Mouse (Mus musculus): ENCODE results near the gene Rgs2. TPM values are rescaled to one million over a fixed set of nuclear protein-coding genes. Genes with fewer than 3 reads are reported as not detected.

Gene Rgs2
- polyA plus RNA-seq, 1 experiment from 2014 or later: 208 TPM

GRCm38 (mm10) chr1:144006542-144006941 is 2.6 kb upstream of the Rgs2 start:
- Histone ChIP-seq H3K36me3 (ENCODE audit: control insufficient read depth, insufficient read depth, low read length) (no peaks in the 10 kb centered on the region; the same call in 1 of the 2 replicates), H3K4me1 (replicated peaks; ENCODE audit: control insufficient read depth, insufficient read depth, low read length) (no peaks in the 10 kb centered on the region; the same call in 1 of the 2 replicates), H3K4me2 (ENCODE audit: low read depth, low read length) (peak overlapping the region; percentile 42), H3K27me3 (ENCODE audit: control insufficient read depth, insufficient read depth, low read depth, low read length) (no peaks in the 10 kb centered on the region), H3K9ac (ENCODE audit: low read length) (0 out of 2 replicates have a peak overlapping the region, but pooled peaks have one; percentile 12), H3K27ac (ENCODE audit: low read length) (no peak overlapping the region), H3K4me3 (ENCODE audit: low read length) (peak overlapping the region; percentile 22), H3K9me3 (ENCODE audit: control insufficient read depth, low read length) (no peaks in the 10 kb centered on the region)
- 2% methylated on average over 8 of the region's 8 CpGs for WGBS
- ATAC-seq (ENCODE audit: low read depth): no peak

- Histone ChIP-seq H3K4me2 (ENCODE audit: low read depth, low read length) (no peak overlapping the region), H3K9ac (ENCODE audit: low read length) (no peak overlapping the region), H3K27me3 (ENCODE audit: control insufficient read depth, insufficient read depth, low read depth, low read length) (no peaks in the 10 kb centered on the region), H3K9me3 (ENCODE audit: control insufficient read depth, low read length) (no peaks in the 10 kb centered on the region), H3K4me3 (ENCODE audit: low read length) (no peak overlapping the region), H3K27ac (ENCODE audit: low read length) (no peak overlapping the region), H3K4me1 (replicated peaks; ENCODE audit: control insufficient read depth, insufficient read depth, low read length) (no peaks in the 10 kb centered on the region; the same call in 1 of the 2 replicates), H3K36me3 (ENCODE audit: control insufficient read depth, insufficient read depth, low read length) (no peaks in the 10 kb centered on the region; the same call in 1 of the 2 replicates)
- no peak for ATAC-seq (ENCODE audit: low read depth)
These were observed 1.7 kb upstream of the Rgs2 start for GRCm38 (mm10) chr1:144005648-144006047.

GRCm38 (mm10) chr1:144004741-144005140 is 780 bp upstream of the Rgs2 start:
- Histone ChIP-seq H3K4me2 (ENCODE audit: low read depth, low read length) (peak overlapping the region; percentile 84), H3K36me3 (ENCODE audit: control insufficient read depth, insufficient read depth, low read length) (no peaks in the 10 kb centered on the region; the same call in 1 of the 2 replicates), H3K9ac (ENCODE audit: low read length) (peak overlapping the region; percentile 84), H3K27ac (ENCODE audit: low read length) (peak overlapping the region; percentile 65), H3K4me1 (replicated peaks; ENCODE audit: control insufficient read depth, insufficient read depth, low read length) (no peaks in the 10 kb centered on the region; the same call in 1 of the 2 replicates), H3K9me3 (ENCODE audit: control insufficient read depth, low read length) (no peaks in the 10 kb centered on the region), H3K27me3 (ENCODE audit: control insufficient read depth, insufficient read depth, low read depth, low read length) (no peaks in the 10 kb centered on the region), H3K4me3 (ENCODE audit: low read length) (peak overlapping the region; percentile 80)
- 2% methylated on average over 9 of the region's 9 CpGs for WGBS
- no peak for ATAC-seq (ENCODE audit: low read depth)

GRCm38 (mm10) chr1:144003416-144003815 is 545 bp downstream of the Rgs2 start:
- Histone ChIP-seq H3K27ac (ENCODE audit: low read length) (peak overlapping the region; percentile 69), H3K9me3 (ENCODE audit: control insufficient read depth, low read length) (no peaks in the 10 kb centered on the region), H3K36me3 (ENCODE audit: control insufficient read depth, insufficient read depth, low read length) (no peaks in the 10 kb centered on the region; the same call in 1 of the 2 replicates), H3K27me3 (ENCODE audit: control insufficient read depth, insufficient read depth, low read depth, low read length) (no peaks in the 10 kb centered on the region), H3K4me2 (ENCODE audit: low read depth, low read length) (peak overlapping the region; percentile 84), H3K9ac (ENCODE audit: low read length) (peak overlapping the region; percentile 84), H3K4me3 (ENCODE audit: low read length) (peak overlapping the region; percentile 80), H3K4me1 (replicated peaks; ENCODE audit: control insufficient read depth, insufficient read depth, low read length) (no peaks in the 10 kb centered on the region; the same call in 1 of the 2 replicates)
- ATAC-seq (ENCODE audit: low read depth): 0 out of 2 replicates have a peak, but pooled peaks have one; percentile 3
- WGBS: 1% methylated on average over 10 of the region's 10 CpGs

- ATAC-seq (ENCODE audit: low read depth): no peak
- H3K4me3 ChIP-seq (ENCODE audit: low read length): peak overlapping the region; percentile 80
- H3K9me3 ChIP-seq (ENCODE audit: control insufficient read depth, low read length): no peaks in the 10 kb centered on the region
- H3K27ac ChIP-seq (ENCODE audit: low read length): peak overlapping the region; percentile 55
- peak overlapping the region; percentile 84 for H3K4me2 ChIP-seq (ENCODE audit: low read depth, low read length)
- H3K36me3 ChIP-seq (ENCODE audit: control insufficient read depth, insufficient read depth, low read length): no peaks in the 10 kb centered on the region; the same call in 1 of the 2 replicates
- no peaks in the 10 kb centered on the region for H3K27me3 ChIP-seq (ENCODE audit: control insufficient read depth, insufficient read depth, low read depth, low read length)
- 48% methylated on average over 4 of the region's 4 CpGs for WGBS
- no peaks in the 10 kb centered on the region; the same call in 1 of the 2 replicates for H3K4me1 ChIP-seq (replicated peaks; ENCODE audit: control insufficient read depth, insufficient read depth, low read length)
- peak overlapping the region; percentile 84 for H3K9ac ChIP-seq (ENCODE audit: low read length)
These were observed 1.3 kb downstream of the Rgs2 start for GRCm38 (mm10) chr1:144002715-144003066.

- Histone ChIP-seq H3K9ac (ENCODE audit: low read length) (peak overlapping the region; percentile 84), H3K27ac (ENCODE audit: low read length) (peak overlapping the region; percentile 31; the same call in 1 of the 2 replicates), H3K9me3 (ENCODE audit: control insufficient read depth, low read length) (no peaks in the 10 kb centered on the region), H3K36me3 (ENCODE audit: control insufficient read depth, insufficient read depth, low read length) (no peaks in the 10 kb centered on the region; the same call in 1 of the 2 replicates), H3K27me3 (ENCODE audit: control insufficient read depth, insufficient read depth, low read depth, low read length) (no peaks in the 10 kb centered on the region), H3K4me2 (ENCODE audit: low read depth, low read length) (peak overlapping the region; percentile 84), H3K4me3 (ENCODE audit: low read length) (peak overlapping the region; percentile 80), H3K4me1 (replicated peaks; ENCODE audit: control insufficient read depth, insufficient read depth, low read length) (no peaks in the 10 kb centered on the region; the same call in 1 of the 2 replicates)
- ATAC-seq (ENCODE audit: low read depth): no peak
- WGBS: 79% methylated on average over 6 of the region's 6 CpGs
These were observed 1.8 kb downstream of the Rgs2 start for GRCm38 (mm10) chr1:144002036-144002714.

- Histone ChIP-seq H3K36me3 (ENCODE audit: control insufficient read depth, insufficient read depth, low read length) (no peaks in the 10 kb centered on the region; the same call in 1 of the 2 replicates), H3K9me3 (ENCODE audit: control insufficient read depth, low read length) (no peaks in the 10 kb centered on the region), H3K4me3 (ENCODE audit: low read length) (no peak overlapping the region), H3K9ac (ENCODE audit: low read length) (no peak overlapping the region), H3K4me1 (replicated peaks; ENCODE audit: control insufficient read depth, insufficient read depth, low read length) (no peaks in the 10 kb centered on the region; the same call in 1 of the 2 replicates), H3K27ac (ENCODE audit: low read length) (no peak overlapping the region), H3K4me2 (ENCODE audit: low read depth, low read length) (no peak overlapping the region), H3K27me3 (ENCODE audit: control insufficient read depth, insufficient read depth, low read depth, low read length) (no peaks in the 10 kb centered on the region)
- no peak for ATAC-seq (ENCODE audit: low read depth)
- 80% methylated on average over 4 of the region's 4 CpGs for WGBS
These were observed 3.7 kb downstream of the Rgs2 start for GRCm38 (mm10) chr1:144000246-144000645.

GRCm38 (mm10) chr1:143999371-143999920 is 4.5 kb downstream of the Rgs2 start:
- ATAC-seq (ENCODE audit: low read depth): no peak
- 62% methylated on average over 7 of the region's 7 CpGs for WGBS
- H3K27me3 ChIP-seq (ENCODE audit: control insufficient read depth, insufficient read depth, low read depth, low read length): no peaks in the 10 kb centered on the region
- no peaks in the 10 kb centered on the region; the same call in 1 of the 2 replicates for H3K36me3 ChIP-seq (ENCODE audit: control insufficient read depth, insufficient read depth, low read length)
- H3K4me3 ChIP-seq (ENCODE audit: low read length): no peak overlapping the region
- H3K4me1 ChIP-seq (replicated peaks; ENCODE audit: control insufficient read depth, insufficient read depth, low read length): no peaks in the 10 kb centered on the region; the same call in 1 of the 2 replicates
- H3K27ac ChIP-seq (ENCODE audit: low read length): no peak overlapping the region
- no peaks in the 10 kb centered on the region for H3K9me3 ChIP-seq (ENCODE audit: control insufficient read depth, low read length)
- no peak overlapping the region for H3K9ac ChIP-seq (ENCODE audit: low read length)
- no peak overlapping the region for H3K4me2 ChIP-seq (ENCODE audit: low read depth, low read length)

- H3K4me1 ChIP-seq (replicated peaks; ENCODE audit: control insufficient read depth, insufficient read depth, low read length): no peaks in the 10 kb centered on the region
- no peak overlapping the region for H3K9ac ChIP-seq (ENCODE audit: low read length)
- ATAC-seq (ENCODE audit: low read depth): no peak
- no peak overlapping the region for H3K27ac ChIP-seq (ENCODE audit: low read length)
- no peak overlapping the region for H3K4me2 ChIP-seq (ENCODE audit: low read depth, low read length)
- H3K27me3 ChIP-seq (ENCODE audit: control insufficient read depth, insufficient read depth, low read depth, low read length): no peaks in the 10 kb centered on the region
- H3K4me3 ChIP-seq (ENCODE audit: low read length): no peak overlapping the region
- H3K36me3 ChIP-seq (ENCODE audit: control insufficient read depth, insufficient read depth, low read length): no peaks in the 10 kb centered on the region
- no peaks in the 10 kb centered on the region for H3K9me3 ChIP-seq (ENCODE audit: control insufficient read depth, low read length)
- WGBS: 64% methylated on average over 1 of the region's 1 CpGs
These were observed 10.9 kb downstream of the Rgs2 start for GRCm38 (mm10) chr1:143993026-143993425.
